Mouse (Mus musculus) layer of hippocampus, postnatal 10 days (tissue): ENCODE results near the gene Hivep2. TPM values are rescaled to one million over a fixed set of nuclear protein-coding genes. Genes with fewer than 3 reads are reported as not detected.

Experiments
- DNase-seq, 2 experiments: peaks; one replicate each; pipeline ENCODE4 v3.0.0; 2021; ENCODE audit warnings: low spot score in 2 of 2
- total RNA-seq, 2 experiments: library from RNA; stranded (reverse); gene quantifications; 2 replicates each; pipeline ENCODE4 v1.2.3; 2021

The Hivep2 gene
- total RNA-seq, 2 experiments from 2014 or later, result 215 to 228 TPM

DNA sequence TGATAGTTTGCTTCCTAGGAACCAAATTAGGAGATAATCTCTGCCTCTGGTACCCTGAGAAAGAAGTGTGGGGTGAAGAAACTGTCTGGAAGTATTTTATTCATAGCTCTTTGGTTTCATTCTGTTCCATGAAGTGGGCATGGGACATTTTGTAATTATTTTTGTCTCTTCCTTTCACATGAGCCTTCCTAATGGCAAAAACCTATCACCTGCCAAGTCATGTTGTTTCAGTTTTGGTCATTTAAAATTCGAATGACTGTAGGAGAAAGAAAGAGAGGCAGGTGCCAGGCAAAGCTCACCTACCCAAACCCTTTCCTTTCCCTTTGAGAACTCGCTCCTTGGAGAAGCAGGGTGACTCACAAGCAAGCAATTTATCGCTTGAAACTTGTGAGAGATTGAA lies 53.3 kb downstream of the Hivep2 start:
- DNase-seq, result no peak

DNA sequence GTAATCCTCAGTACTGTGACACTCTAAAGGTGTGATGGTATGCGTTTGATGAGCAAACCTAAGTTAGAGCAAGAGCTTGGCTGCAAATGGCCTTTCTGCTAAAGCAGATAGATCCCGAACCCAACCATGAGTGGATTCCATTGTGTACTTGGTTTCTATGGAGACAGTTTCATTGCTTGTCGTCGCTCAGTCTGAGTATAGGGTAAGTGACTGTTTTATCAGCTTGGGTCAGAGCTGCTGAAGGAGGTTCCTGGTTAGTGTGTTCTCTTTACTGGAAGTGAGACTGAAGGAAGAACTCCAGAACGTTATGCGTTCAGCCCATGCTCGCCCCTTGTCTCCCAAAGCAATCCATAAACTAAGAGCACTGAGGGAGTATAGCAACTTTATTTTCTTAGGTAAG lies 54.4 kb downstream of the Hivep2 start:
- no peak for DNase-seq

DNA sequence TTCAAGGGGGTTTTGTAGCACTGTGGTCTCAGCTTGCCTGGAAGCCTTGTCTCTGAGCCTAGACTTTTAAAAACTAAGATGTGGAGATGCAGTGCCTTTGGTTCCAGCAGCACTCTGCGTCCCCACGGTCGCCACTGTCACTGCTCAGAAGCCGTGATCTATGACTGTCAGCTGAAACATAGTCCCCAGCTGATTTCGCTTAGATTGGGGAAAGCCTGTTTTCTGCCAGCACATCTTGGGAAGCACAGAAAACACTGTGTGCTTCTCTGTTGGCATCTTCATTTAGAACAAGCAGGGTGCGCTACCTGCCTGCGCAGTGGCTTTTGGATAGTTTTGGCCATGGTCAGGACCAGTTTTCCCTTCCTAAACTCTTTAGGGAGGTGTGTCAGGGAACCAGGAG lies 59.1 kb downstream of the Hivep2 start:
- no peak for DNase-seq

DNA sequence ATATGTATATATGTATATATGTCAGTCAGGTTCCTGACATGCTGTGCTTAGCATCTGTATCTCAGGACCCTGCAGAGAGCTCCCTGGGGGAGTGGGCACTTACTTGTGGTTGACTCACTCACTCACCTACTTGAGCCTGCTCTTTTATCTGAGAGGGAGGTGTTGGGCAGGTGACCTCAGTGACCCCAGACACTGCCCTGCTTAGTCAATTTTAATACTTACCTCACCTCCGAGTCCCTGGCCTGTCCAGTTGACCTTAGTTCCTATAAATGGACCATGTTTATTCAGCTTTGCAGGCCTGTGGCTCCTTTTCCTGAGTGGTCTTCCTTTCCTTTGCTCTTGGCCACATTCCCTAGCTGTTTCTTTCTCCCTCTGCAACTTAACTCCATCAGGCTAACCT lies 61.9 kb downstream of the Hivep2 start:
- DNase-seq, result no peak

DNA sequence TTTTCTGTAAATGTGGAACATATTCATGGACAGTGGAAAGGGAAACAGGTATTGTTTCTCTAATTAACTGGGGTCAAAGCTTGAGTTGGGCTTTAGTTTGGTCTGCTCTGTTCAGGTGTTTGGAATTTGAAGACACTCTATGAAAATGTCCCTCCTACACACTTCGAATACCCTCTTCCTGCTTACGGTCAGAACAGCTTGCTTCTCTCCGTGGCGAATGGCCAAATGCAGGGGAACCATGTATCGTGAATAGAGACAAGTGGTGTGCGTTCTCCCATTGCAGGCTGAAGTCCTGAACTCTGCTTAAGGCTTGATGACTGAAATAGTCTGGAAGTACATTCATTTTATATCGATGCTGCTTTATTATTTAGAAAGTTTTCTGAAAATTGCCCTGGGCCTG lies 63.1 kb downstream of the Hivep2 start:
- no peak for DNase-seq

DNA sequence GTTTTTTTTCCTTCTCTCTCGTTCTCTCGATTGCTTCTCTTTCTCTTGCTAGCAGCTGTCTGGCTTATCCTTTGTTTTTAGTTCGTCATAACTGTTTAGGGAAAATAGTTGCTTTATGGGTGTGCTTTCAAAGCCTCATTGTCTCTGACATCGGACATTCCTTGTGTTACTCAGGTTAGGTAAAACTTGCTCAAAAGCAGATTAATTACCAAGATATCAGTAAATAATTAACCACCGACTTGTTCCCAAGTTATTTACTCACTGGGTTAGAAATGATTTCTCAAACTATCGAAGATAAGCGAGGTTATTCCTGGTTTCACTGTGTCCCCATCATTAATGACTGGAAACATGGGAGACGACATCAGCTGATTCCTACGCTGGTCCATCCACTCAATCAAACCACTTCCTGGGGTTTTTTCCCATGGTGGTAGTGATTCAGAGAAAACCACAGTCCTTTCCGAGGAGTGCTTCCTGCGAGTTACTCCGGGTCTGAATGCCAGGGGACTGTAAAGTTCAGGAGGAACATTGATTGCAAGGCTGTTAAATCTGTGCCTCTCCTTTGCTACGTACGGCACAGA lies 64.7 kb downstream of the Hivep2 start:
- no peak for DNase-seq

DNA sequence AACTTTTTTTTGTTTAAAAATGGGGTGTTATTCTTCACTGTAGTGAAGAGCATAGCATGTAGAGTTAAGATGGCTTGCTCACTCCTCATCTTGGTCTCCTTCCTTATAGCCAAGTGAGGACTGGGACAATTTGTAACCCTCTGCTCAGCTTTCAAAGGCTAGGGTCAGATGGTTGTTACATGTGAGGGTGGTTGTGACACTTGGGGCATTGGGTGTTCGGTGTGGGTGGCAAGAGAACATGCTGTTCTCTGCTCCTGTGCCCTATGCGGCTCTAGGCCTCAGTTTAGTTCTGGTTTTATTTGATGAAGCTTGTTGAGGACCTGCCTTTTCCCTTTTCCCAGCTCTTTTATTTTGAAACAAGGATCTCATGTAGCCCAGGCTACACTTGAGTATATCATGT lies 66.7 kb downstream of the Hivep2 start:
- no peak for DNase-seq

DNA sequence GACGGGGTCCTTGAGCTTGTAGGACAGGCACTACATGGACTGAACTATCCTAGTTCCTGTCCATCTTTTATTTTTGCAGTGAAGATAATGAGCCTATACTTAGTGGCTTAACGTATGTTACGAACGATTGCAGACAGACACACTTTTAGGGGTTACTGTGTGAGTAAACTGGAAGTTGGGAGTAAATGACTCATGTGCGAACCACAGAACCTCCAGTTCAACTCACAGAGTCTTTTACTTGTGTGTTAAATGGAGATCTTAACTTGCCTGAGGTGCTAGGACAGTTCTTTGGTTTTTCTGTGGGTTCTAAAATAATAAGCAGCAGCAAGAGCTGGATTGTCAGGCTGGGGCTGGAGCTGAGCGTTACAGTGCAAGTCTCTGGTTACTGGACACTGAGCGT lies 68.2 kb downstream of the Hivep2 start:
- DNase-seq, result no peak

DNA sequence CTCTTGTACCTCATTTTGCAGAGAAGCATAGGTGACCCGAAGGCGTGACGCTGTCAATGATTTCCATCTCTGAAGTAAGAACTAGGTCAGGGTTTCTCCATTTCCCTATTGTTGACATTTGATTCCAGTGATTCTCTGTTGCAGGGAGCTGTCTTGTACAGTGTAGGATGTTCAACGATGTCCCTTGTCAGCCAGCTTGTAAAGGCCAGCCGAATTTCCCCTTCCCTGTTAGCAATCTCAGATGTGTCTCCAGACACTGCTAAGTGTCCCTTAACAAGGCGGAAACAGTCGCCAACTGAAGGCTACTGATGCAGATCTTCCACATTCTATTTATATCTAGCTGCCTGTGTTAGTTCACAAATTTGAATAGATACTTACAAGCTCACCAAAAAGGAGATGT lies 68.9 kb downstream of the Hivep2 start:
- DNase-seq, result no peak

DNA sequence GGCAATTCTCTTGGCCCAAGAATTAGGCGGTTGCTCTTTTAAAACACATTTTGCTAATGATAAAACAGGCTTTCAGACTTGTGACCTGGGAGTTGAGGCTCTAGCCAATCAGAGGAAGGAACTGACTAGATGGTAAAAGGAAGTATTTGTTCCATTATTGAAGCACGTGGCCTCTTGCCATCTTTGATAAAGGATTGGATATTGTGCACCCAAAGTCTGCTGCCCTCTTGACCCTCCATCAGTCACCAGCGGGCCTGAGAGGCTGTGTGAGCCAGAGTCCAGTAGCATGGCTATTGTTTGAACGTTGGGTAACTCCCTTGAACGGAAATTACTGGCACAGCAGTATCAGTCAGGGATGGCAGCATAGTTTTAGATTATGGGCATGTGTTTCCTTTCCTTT lies 69.7 kb downstream of the Hivep2 start:
- DNase-seq, result no peak

DNA sequence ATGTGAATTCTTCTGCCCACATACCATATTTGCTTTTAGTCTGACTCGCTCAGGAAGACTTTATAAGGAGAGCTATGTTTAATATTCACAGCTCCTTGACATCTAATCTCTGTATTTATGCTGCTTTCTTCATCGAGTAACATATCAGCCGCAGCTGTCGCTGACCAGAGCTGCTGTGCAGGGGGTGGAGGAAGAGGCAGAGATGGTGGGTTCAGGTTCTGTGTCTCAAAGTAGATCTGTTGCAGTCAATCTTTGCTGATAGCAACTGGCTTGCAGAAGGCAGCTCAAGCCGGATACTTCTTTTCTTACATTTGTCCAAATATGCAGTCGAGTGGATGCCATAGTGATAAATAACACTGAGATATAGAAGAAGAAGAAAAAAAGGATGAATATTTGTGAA lies 70.6 kb downstream of the Hivep2 start:
- DNase-seq, result no peak

DNA sequence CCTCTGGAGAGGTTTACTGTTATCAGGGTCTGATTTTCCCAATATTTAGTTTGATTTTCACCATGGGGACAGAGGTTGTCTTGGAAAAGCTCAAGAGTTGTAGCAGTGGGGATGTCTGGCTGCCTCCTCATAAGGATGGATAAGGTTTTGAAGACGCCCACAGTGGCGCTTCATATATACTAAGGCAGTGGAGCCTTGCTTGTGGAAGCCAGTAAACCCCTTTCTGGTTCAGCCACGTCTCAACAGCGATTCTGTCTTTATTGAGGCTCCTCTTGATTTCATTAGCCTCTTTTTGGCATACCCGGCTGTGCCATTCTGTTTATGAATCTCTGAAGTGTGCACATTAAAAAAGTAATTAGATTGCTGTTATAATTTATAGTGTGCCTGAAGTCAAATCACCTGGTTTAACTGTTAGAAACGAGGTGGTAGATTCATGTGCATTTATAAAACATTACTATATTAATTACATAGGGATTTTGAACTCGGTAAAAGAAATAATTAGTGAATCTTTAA lies 72.2 kb downstream of the Hivep2 start:
- DNase-seq, result no peak

DNA sequence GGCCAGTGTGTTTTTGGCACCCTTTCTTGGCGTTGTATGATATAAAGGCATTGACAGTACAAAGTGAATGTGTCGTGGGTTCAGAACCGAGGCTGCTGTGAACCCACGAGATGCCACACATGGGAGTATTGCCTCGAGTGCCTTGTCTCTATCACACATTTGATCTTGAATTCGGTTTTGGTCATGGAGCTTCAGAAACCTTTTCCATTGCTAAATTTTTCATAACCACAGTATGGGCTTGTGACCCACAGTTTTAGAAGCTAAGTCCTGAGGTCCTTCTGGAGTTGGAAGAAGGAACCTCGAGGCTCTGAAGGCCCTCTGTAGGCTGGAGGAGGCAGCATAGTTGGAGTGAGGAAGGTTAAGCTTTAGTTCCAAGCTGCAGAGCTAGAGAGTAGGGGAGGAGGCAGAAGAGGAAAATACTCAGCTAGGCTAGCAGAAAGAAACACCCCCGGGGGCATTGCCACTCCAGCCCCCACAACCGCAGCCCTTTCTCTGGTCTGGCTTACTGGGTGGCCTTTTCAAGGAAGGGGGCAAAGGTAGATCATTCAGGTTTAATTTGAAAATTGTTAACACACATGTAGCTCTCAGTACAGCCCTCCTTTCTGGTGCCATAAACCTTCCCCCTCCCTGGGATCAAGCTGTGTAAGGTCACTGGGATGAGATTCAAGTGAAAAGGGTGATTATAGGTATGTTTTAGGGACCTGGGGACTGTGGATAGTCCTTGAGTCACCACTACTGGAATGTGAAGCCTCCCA lies 75.0 kb downstream of the Hivep2 start:
- no peak for DNase-seq

DNA sequence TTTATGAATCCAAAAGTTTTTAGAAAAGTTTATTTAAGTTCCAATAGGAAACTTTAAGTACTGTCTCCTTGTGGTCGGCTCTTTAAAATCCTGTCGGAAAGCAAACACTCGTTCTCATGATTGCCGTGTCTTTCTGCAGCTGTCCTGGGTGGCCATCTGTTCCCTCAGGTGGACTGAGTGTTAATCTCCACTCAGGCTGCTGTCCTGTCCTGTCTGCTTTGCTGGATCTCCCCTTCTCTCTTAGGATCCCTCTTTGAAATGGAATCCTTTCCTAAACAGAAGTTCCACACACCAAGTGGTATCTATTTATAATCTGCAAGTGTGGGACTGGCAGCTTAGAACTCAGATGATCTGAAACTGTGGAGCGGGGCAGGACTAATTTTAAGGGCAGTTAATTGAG lies 75.7 kb downstream of the Hivep2 start:
- no peak for DNase-seq

DNA sequence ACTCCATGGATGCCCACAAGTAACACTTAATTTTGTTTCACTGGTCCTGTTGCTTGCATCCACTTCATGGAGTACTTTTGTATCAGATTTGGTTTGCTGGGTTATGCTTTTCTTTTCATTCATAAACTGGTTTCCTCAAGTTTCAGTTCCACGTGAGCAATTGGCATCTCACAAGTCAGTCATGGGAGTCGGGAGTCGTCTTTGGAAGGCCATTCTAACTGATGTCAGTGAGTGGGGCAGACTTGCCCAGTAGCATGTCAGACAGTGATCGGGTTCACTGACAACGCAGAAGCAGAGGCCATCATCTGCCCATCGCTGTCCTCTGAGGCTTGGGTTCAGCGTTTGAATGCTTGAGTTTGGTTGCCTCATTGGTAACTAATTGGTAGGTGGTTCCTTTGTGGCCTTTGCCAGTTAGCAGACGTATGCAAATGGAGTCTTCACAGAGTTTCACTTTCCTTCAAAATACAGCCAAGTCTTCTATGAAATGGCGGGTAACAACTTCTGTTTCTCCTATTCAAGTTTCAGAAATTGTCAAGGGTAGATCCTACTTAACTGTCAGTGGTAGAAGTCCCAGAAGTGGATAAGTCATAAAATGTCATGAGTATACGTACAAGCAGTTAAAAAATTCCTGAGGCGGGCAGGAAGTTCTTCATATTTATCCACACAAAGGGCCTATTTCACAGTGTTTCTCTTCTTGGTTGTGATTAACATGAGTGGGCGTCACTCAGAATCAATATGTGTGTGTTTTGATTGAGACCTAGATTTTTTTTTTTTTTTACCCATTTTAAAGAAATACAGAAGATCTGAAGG lies 76.9 kb downstream of the Hivep2 start:
- no peak for DNase-seq

DNA sequence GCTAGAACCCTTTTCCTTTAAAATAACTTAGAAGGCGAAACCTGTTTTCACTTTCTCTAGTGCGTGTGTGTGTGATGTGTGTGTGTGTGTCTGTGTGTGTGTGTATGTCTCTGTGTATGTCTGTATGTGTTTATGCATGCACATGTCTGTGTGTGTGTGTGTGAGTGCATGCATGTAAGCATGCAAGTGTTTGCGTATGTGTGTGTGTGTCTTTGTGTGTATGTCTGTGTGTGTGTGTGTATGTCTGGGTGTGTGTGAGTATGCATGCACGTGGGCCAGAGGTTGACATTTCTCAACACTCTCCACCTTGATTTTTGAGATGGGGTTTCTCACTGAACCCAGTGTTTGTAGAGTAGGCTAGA lies 77.5 kb downstream of the Hivep2 start:
- DNase-seq, result no peak

DNA sequence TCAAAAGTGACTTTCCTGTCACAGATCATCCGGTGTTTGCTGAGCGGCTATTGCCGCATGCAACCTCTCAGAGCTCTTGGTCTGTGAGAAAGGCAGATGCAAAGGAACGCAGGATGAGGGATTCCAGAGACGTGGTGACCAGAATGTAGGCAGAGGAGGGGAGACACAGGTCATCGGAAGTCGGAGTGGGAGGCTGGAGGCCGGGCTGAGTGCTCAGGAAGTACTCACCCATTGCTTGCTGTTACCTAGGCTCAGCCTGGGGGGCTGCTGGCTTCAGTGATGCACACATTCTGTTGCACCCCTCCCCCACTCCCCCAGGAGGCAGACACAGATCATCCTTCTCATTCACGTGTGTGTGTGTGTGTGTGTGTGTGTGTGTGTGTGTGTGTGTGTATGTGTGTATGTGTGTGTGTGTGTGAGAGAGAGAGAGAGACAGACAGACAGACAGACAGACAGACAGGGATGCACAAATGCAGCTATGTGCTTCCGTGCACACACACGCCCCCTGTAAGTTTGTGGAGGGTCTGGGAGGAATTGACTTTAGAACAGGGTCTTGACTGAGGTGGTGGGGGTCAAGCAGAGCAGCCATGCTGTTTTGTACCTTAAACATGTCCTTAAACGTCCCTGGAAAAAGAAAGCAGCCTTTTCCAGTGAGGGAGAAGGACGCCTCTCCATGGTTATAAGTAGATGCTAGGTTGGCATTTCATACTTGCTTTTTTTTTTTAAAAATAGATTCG lies 78.3 kb downstream of the Hivep2 start:
- DNase-seq, result no peak

DNA sequence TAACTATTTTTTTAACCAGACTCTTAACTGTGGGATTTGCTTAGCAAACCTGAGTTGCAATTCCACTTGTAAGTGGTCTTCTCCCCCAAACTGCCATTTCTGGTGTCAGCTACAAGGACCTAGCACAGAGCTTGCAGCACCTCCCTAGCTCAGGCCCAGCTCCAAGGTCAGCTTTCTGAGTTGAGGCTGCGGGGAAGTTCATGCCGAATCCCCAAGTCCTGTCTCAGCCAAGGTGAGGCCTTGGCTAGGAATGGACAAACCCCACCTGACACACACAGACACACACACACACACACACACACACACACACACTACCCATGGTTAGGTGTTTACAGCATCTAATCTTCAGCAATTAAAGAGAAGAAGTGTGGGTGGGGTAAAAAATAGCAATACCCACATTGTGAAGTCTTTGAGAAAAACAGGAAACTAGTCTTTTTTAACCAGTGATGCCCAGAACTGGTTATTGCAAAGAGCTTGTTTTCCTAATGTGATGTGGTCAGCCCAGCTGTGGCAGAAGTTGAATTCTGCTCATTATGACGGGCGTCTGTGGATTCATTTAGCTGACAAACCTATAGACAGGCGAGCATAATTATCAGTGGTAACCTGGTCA lies 79.0 kb downstream of the Hivep2 start:
- DNase-seq, result no peak

DNA sequence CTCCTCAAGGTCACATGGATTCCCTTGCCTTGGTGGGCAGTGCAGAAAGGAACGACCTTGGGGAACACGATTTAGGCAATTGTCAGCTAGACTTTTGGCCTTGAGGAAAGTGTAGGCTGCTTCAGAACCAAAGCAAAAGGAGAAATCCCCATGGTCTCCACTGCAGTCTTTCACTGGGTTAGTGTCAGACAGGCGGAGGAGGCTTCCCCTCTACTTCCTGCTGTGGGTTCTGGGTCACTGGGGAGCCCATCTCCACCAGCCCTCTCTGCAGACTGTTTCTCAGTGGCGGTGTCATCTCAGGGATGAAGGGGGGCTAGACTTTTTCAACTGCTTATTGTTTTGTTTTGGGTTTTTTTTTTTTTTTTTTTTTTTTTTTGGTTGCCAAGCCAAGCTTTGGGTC lies 79.9 kb downstream of the Hivep2 start:
- DNase-seq, result no peak

DNA sequence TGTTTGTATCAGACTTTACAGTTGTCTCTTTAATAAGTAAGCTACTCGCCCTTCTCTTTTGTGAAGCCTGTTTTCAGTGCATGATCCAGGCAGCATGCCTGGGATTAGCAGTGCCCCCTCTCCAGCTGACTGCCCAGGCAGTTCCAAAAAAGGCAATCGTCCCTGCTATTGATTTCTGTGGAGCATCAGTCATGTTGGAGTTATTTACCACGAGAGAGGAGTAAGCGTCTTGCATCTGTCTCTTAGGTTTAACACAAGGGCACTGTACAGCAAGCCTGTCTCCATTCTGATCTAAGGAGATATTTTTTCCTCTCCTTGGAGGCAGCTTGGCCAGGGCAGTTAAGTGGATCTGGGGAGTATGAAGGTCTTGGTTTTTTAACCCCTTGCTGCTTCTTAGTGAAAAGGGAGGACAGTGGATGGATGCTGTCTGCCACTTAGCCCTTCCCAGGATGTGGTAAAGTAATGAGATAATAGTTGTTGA lies 80.3 kb downstream of the Hivep2 start:
- peak; percentile 40 to 43 for DNase-seq

DNA sequence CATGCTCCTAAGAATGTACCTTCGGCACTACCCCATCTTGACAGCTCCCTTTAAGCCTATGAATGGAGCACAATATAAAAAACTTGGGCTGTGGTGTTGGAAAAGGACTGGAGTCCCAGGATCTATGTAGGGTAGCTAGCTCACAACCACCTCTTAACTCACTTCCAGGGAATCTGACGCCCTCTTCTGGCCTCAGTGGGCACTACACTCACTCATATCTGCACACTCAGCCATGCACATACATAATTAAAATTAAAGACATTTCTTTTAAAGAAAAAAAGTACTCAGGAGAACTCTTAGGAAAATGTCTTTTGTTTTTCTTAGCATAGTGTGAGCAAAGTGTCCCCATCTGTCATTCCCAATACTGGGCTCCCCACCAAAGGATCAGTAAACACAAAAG lies 81.1 kb downstream of the Hivep2 start:
- peak; percentile 37 to 44 for DNase-seq
